Mouse (Mus musculus) stomach, embryonic 14.5 days (tissue): ENCODE results near the gene Tctn1. TPM values are rescaled to one million over a fixed set of nuclear protein-coding genes. Genes with fewer than 3 reads are reported as not detected.

Source experiments
- ATAC-seq: fragments of 200-750 bp; cut with Nextera tagmentation; 2 replicates; pipeline ENCODE4 v1.8.0; 2017; ENCODE audit warnings: low read depth, moderate TSS enrichment; ENCODE audit not compliant: insufficient number of reproducible peaks, insufficient read depth, low FRiP score
- H3K27ac ChIP-seq: fragments of 300-500 bp; sonication (generic); 2 replicates; pipeline ENCODE4 v1.5.1; 2014; ENCODE audit warnings: mild to moderate bottlenecking, low read length, moderate library complexity, mixed read lengths
- H3K27me3 ChIP-seq: fragments of 300-500 bp; sonication (generic); 2 replicates; pipeline ENCODE4 v1.6.1; 2014; ENCODE audit warnings: low read length, control low read depth, mixed read lengths; ENCODE audit not compliant: control insufficient read depth, insufficient read depth
- H3K36me3 ChIP-seq: fragments of 300-500 bp; sonication (generic); 2 replicates; pipeline ENCODE4 v1.6.1; 2014; ENCODE audit warnings: mild to moderate bottlenecking, control low read depth, low read length, moderate library complexity, mixed read lengths; ENCODE audit not compliant: control insufficient read depth, insufficient read depth
- H3K4me1 ChIP-seq: fragments of 300-500 bp; sonication (generic); 2 replicates; pipeline ENCODE4 v1.6.1; 2014; ENCODE audit warnings: low read length, control low read depth, mixed read lengths; ENCODE audit not compliant: control insufficient read depth, insufficient read depth
- H3K4me2 ChIP-seq: fragments of 300-500 bp; sonication (generic); replicated peaks from 2 replicates; pipeline ENCODE4 v1.6.1; 2014; ENCODE audit warnings: low read depth, low read length, control low read depth
- H3K4me3 ChIP-seq: fragments of 300-500 bp; sonication (generic); 2 replicates; pipeline ENCODE4 v1.5.1; 2014; ENCODE audit warnings: low read depth, low read length, control low read depth
- H3K9ac ChIP-seq: fragments of 300-500 bp; sonication (generic); replicated peaks from 2 replicates; pipeline ENCODE4 v1.6.1; 2014; ENCODE audit warnings: low read depth, mild to moderate bottlenecking, control low read depth, low read length, moderate library complexity, mixed read lengths
- H3K9me3 ChIP-seq: fragments of 300-500 bp; sonication (generic); 2 replicates; pipeline ENCODE4 v1.6.1; 2016; ENCODE audit warnings: low read depth, low read length, control low read depth; ENCODE audit not compliant: control insufficient read depth
- WGBS: fragments of 180-500 bp; shearing (Covaris S2); extraction: QIAGEN DNeasy Blood & Tissue Kit; methylation state at CpG from one replicate; pipeline ENCODE4 v1.1.7; 2014; 5-methylcytosine and 5-hydroxymethylcytosine counted together
- polyA plus RNA-seq: library from polyadenylated mRNA; unstranded; fragments of >200 nt; fragmentation: Nextera tagmentation; extraction: Ambion mirVana; gene quantifications from 2 replicates; pipeline ENCODE4 v1.2.1, GENCODE M21; 2014

Tctn1 gene
- polyA plus RNA-seq, 1 experiment from 2014 or later: 6.5 TPM

GRCm38 (mm10) chr5:122267136-122267535 lies 2.9 kb upstream of the Tctn1 start:
- H3K27ac ChIP-seq: no peak overlapping the region
- H3K4me2 ChIP-seq: no peak overlapping the region
- H3K36me3 ChIP-seq: no peaks in the 10 kb centered on the region
- ATAC-seq: no peak
- 0 out of 2 replicates have a peak, but pooled peaks cover 4% of the 10 kb centered on the region for H3K4me1 ChIP-seq
- H3K9me3 ChIP-seq: no peaks in the 10 kb centered on the region
- WGBS: 74% methylated on average over 7 of the region's 7 CpGs
- no peak overlapping the region for H3K4me3 ChIP-seq
- H3K27me3 ChIP-seq: no peaks in the 10 kb centered on the region
- no peak overlapping the region for H3K9ac ChIP-seq

- no peaks in the 10 kb centered on the region for H3K36me3 ChIP-seq
- H3K27me3 ChIP-seq: no peaks in the 10 kb centered on the region
- 0 out of 2 replicates have a peak, but pooled peaks cover 4% of the 10 kb centered on the region for H3K4me1 ChIP-seq
- no peak for ATAC-seq
- H3K9ac ChIP-seq: no peak overlapping the region
- WGBS: 95% methylated on average over 2 of the region's 2 CpGs
- H3K27ac ChIP-seq: no peak overlapping the region
- no peaks in the 10 kb centered on the region for H3K9me3 ChIP-seq
- no peak overlapping the region for H3K4me2 ChIP-seq
- no peak overlapping the region for H3K4me3 ChIP-seq
Measured at GRCm38 (mm10) chr5:122265942-122266341, 1.7 kb upstream of the Tctn1 start.

- no peaks in the 10 kb centered on the region for H3K27me3 ChIP-seq
- WGBS: 72% methylated on average over 3 of the region's 3 CpGs
- 0 out of 2 replicates have a peak, but pooled peaks cover 4% of the 10 kb centered on the region for H3K4me1 ChIP-seq
- H3K9me3 ChIP-seq: no peaks in the 10 kb centered on the region
- no peak overlapping the region for H3K9ac ChIP-seq
- ATAC-seq: no peak
- no peak overlapping the region for H3K27ac ChIP-seq
- no peaks in the 10 kb centered on the region; the same call in 1 of the 2 replicates for H3K36me3 ChIP-seq
- H3K4me2 ChIP-seq: no peak overlapping the region
- no peak overlapping the region for H3K4me3 ChIP-seq
Measured at GRCm38 (mm10) chr5:122265187-122265586, 927 bp upstream of the Tctn1 start.

- Histone ChIP-seq H3K9ac (no peak overlapping the region), H3K4me1 (0 out of 2 replicates have a peak, but pooled peaks cover 4% of the 10 kb centered on the region), H3K4me2 (no peak overlapping the region), H3K9me3 (no peaks in the 10 kb centered on the region), H3K27me3 (no peaks in the 10 kb centered on the region), H3K4me3 (no peak overlapping the region), H3K27ac (no peak overlapping the region), H3K36me3 (peaks cover 12% of the 10 kb centered on the region)
- WGBS: 57% methylated on average over 7 of the region's 7 CpGs
- no peak for ATAC-seq
Measured at GRCm38 (mm10) chr5:122262104-122262503, 2.2 kb downstream of the Tctn1 start.

- Histone ChIP-seq H3K4me2 (no peak overlapping the region), H3K4me3 (no peak overlapping the region), H3K9ac (no peak overlapping the region), H3K4me1 (no peaks in the 10 kb centered on the region), H3K36me3 (peaks cover 34% of the 10 kb centered on the region), H3K9me3 (no peaks in the 10 kb centered on the region), H3K27ac (no peak overlapping the region), H3K27me3 (no peaks in the 10 kb centered on the region)
- 80% methylated on average over 6 of the region's 6 CpGs for WGBS
- no peak for ATAC-seq
Measured at GRCm38 (mm10) chr5:122258027-122258741, 6.1 kb downstream of the Tctn1 start.

GRCm38 (mm10) chr5:122251895-122252606 lies 12.2 kb downstream of the Tctn1 start:
- 90% methylated on average over 17 of the region's 17 CpGs for WGBS
- Histone ChIP-seq H3K27ac (no peak overlapping the region), H3K9ac (no peak overlapping the region), H3K27me3 (no peaks in the 10 kb centered on the region), H3K9me3 (no peaks in the 10 kb centered on the region), H3K4me3 (no peak overlapping the region), H3K4me2 (no peak overlapping the region), H3K4me1 (no peaks in the 10 kb centered on the region), H3K36me3 (peaks cover 35% of the 10 kb centered on the region)
- no peak for ATAC-seq

GRCm38 (mm10) chr5:122249281-122249680 lies 15.0 kb downstream of the Tctn1 start:
- Histone ChIP-seq H3K9ac (no peak overlapping the region), H3K4me1 (no peaks in the 10 kb centered on the region), H3K4me3 (no peak overlapping the region), H3K9me3 (no peaks in the 10 kb centered on the region), H3K27ac (no peak overlapping the region), H3K27me3 (no peaks in the 10 kb centered on the region), H3K4me2 (no peak overlapping the region), H3K36me3 (peaks cover 24% of the 10 kb centered on the region)
- no peak for ATAC-seq
- 84% methylated on average over 4 of the region's 4 CpGs for WGBS

GRCm38 (mm10) chr5:122247934-122248333 lies 16.3 kb downstream of the Tctn1 start:
- no peak for ATAC-seq
- H3K27me3 ChIP-seq: no peaks in the 10 kb centered on the region
- no peaks in the 10 kb centered on the region for H3K9me3 ChIP-seq
- H3K9ac ChIP-seq: no peak overlapping the region
- H3K27ac ChIP-seq: no peak overlapping the region
- no peak overlapping the region for H3K4me2 ChIP-seq
- H3K4me1 ChIP-seq: no peaks in the 10 kb centered on the region
- WGBS: 94% methylated on average over 7 of the region's 7 CpGs
- peaks cover 21% of the 10 kb centered on the region for H3K36me3 ChIP-seq
- H3K4me3 ChIP-seq: no peak overlapping the region
